Mouse (Mus musculus) liver, adult 10 weeks (tissue): ENCODE results near the gene Phb2. TPM values are rescaled to one million over a fixed set of nuclear protein-coding genes. Genes with fewer than 3 reads are reported as not detected.

Experiments used
- polyA plus RNA-seq: library from polyadenylated mRNA; stranded (reverse); fragments of 350-450 nt; fragmentation: Illumina TruSeq; extraction: RNeasy Lipid Tissue Mini Kit (QIAGEN cat#74804); gene quantifications from one replicate; pipeline ENCODE4 v1.2.3, GENCODE M21; 2014; ENCODE audit warnings: low read depth, low replicate concordance

The Phb2 gene
- polyA plus RNA-seq: 46.9 TPM

GRCm38 (mm10) chr6:124711824-124712782 lies at the start of gene Phb2, which contains the start of gene Emg1:
Gene Phb2, plus strand, starts transcription at chr6:124712336.
Gene Emg1, minus strand, starts transcription at chr6:124712178.

GRCm38 (mm10) chr6:124662477-124663423 lies 49.4 kb upstream of the Phb2 start, which contains the start of gene Lpcat3:
Gene Lpcat3, plus strand, starts transcription at chr6:124663027.

GRCm38 (mm10) chr6:124738511-124739023 lies 26.4 kb downstream of the Phb2 start, which contains the start of gene Ptpn6:
Gene Ptpn6, minus strand, starts transcription at chr6:124738714.

GRCm38 (mm10) chr6:124740888-124741761 lies 29.0 kb downstream of the Phb2 start, which contains the start of gene Grcc10:
Gene Grcc10, minus strand, starts transcription at chr6:124741374.

GRCm38 (mm10) chr6:124755831-124756595 lies 43.9 kb downstream of the Phb2 start, which contains the start of the genes Gm45234 and Atn1:
Gene Gm45234, minus strand, starts transcription at chr6:124756021.
Gene Atn1, minus strand, starts transcription at chr6:124756524.

Other genes with a start within 250 kb of the Phb2 start
- gene Clstn3, start 247.5 kb upstream of the Phb2 start, polyA plus RNA-seq: 0.13 TPM
- 26.1 TPM for gene C1rl, start 219.2 kb upstream of the Phb2 start, polyA plus RNA-seq
- 93.0 TPM for gene C1ra, start 199.9 kb upstream of the Phb2 start, polyA plus RNA-seq
- gene C1s1, start 170.0 kb upstream of the Phb2 start, polyA plus RNA-seq: 437 TPM
- gene C1rb, start 142.0 kb upstream of the Phb2 start, polyA plus RNA-seq: not detected
- gene C1s2, start 76.3 kb upstream of the Phb2 start, polyA plus RNA-seq: not detected
- 44.0 TPM for gene Lpcat3, start 49.3 kb upstream of the Phb2 start, polyA plus RNA-seq
- 22.3 TPM for gene Emg1, start 158 bp upstream of the Phb2 start, polyA plus RNA-seq
- gene Ptpn6, start 26.4 kb downstream of the Phb2 start, polyA plus RNA-seq: 3.8 TPM
- gene Grcc10, start 29.0 kb downstream of the Phb2 start, polyA plus RNA-seq: 7.5 TPM
- gene Gm45234, start 43.7 kb downstream of the Phb2 start, polyA plus RNA-seq: not detected
- gene Atn1, start 44.2 kb downstream of the Phb2 start, polyA plus RNA-seq: 0.56 TPM
- gene Eno2, start 57.3 kb downstream of the Phb2 start, polyA plus RNA-seq: not detected
- not detected for gene Lrrc23, start 67.4 kb downstream of the Phb2 start, polyA plus RNA-seq
- not detected for gene Spsb2, start 96.3 kb downstream of the Phb2 start, polyA plus RNA-seq
- gene Tpi1, start 102.0 kb downstream of the Phb2 start, polyA plus RNA-seq: 50.1 TPM
- 12.3 TPM for gene Usp5, start 117.1 kb downstream of the Phb2 start, polyA plus RNA-seq
- 0.90 TPM for gene Cdca3, start 117.2 kb downstream of the Phb2 start, polyA plus RNA-seq
- not detected for gene Gnb3, start 127.9 kb downstream of the Phb2 start, polyA plus RNA-seq
- gene P3h3, start 145.4 kb downstream of the Phb2 start, polyA plus RNA-seq: not detected
- gene Gpr162, start 151.6 kb downstream of the Phb2 start, polyA plus RNA-seq: not detected
- 0.16 TPM for gene Cd4, start 175.9 kb downstream of the Phb2 start, polyA plus RNA-seq
- gene Lag3, start 199.4 kb downstream of the Phb2 start, polyA plus RNA-seq: not detected
- gene Ptms, start 207.8 kb downstream of the Phb2 start, polyA plus RNA-seq: 344 TPM
- gene Mlf2, start 219.1 kb downstream of the Phb2 start, polyA plus RNA-seq: 16.7 TPM